Mouse (Mus musculus) cortical plate, adult 2 months (tissue): Measurements from ENCODE around the gene Sclt1.

Source experiments
- CTCF ChIP-seq: fragments of 200-500 bp; IDR thresholded peaks from 2 replicates; pipeline ENCODE4 v1.5.1; 2011; ENCODE audit warnings: mild to moderate bottlenecking, control low read depth, low read length; ENCODE audit not compliant: insufficient read depth; ENCODE audit errors: extremely low read depth
- POLR2A ChIP-seq: fragments of 200-500 bp; IDR thresholded peaks from 2 replicates; pipeline ENCODE4 v1.6.1; 2011; ENCODE audit warnings: mild to moderate bottlenecking, low read length, control low read depth; ENCODE audit not compliant: insufficient read depth; ENCODE audit errors: extremely low read depth

- TF ChIP-seq POLR2A: no peak
- no peak for TF ChIP-seq CTCF
These were observed 55.9 kb downstream of the Sclt1 start for GRCm38 (mm10) chr3:41686396-41686795.
